Mouse (Mus musculus) forebrain, embryonic 16.5 days (tissue): Measurements from ENCODE around the gene Tfb1m. TPM values are rescaled to one million over a fixed set of nuclear protein-coding genes. Genes with fewer than 3 reads are reported as not detected.

Experiments
- ATAC-seq: fragments of 200-750 bp; cut with Nextera tagmentation; 2 replicates; pipeline ENCODE4 v1.8.0; 2017; ENCODE audit warnings: mild to moderate bottlenecking, moderate library complexity
- H3K27ac ChIP-seq: fragments of 300-500 bp; sonication (generic); 2 replicates; pipeline ENCODE4 v1.5.1; 2014; ENCODE audit warnings: low read length, control low read depth
- H3K27me3 ChIP-seq: fragments of 300-500 bp; sonication (generic); replicated peaks from 2 replicates; pipeline ENCODE4 v1.6.1; 2014; ENCODE audit warnings: low read length; ENCODE audit not compliant: control insufficient read depth, insufficient read depth
- H3K36me3 ChIP-seq: fragments of 300-500 bp; sonication (generic); 2 replicates; pipeline ENCODE4 v1.6.1; 2014; ENCODE audit not compliant: control insufficient read depth, insufficient read depth
- H3K4me1 ChIP-seq: fragments of 300-500 bp; sonication (generic); replicated peaks from 2 replicates; pipeline ENCODE4 v1.6.1; 2014; ENCODE audit warnings: low read length; ENCODE audit not compliant: control insufficient read depth, insufficient read depth
- H3K4me2 ChIP-seq: fragments of 300-500 bp; sonication (generic); 2 replicates; pipeline ENCODE4 v1.6.1; 2014; ENCODE audit warnings: mild to moderate bottlenecking, low read length, control low read depth
- H3K4me3 ChIP-seq: fragments of 300-500 bp; sonication (generic); replicated peaks from 2 replicates; pipeline ENCODE4 v1.5.1; 2014; ENCODE audit warnings: mild to moderate bottlenecking, low read length, control low read depth
- H3K9ac ChIP-seq: fragments of 300-500 bp; sonication (generic); replicated peaks from 2 replicates; pipeline ENCODE4 v1.6.1; 2014; ENCODE audit warnings: low read depth, low read length, control low read depth
- H3K9me3 ChIP-seq: fragments of 300-500 bp; sonication (generic); 2 replicates; pipeline ENCODE4 v1.6.1; 2016; ENCODE audit warnings: low read length; ENCODE audit not compliant: control insufficient read depth
- WGBS: fragments of 180-500 bp; shearing (Covaris S2); extraction: QIAGEN DNeasy Blood & Tissue Kit; methylation state at CpG from one replicate; pipeline ENCODE4 v1.1.7; 2014; 5-methylcytosine and 5-hydroxymethylcytosine counted together
- polyA plus RNA-seq: library from polyadenylated mRNA; unstranded; fragments of >200 nt; fragmentation: Nextera tagmentation; extraction: Ambion mirVana; gene quantifications from 2 replicates; pipeline ENCODE4 v1.2.1, GENCODE M21; 2015

The Tfb1m gene
- polyA plus RNA-seq, result 13.0 and 13.6 TPM in 2 replicates

DNA sequence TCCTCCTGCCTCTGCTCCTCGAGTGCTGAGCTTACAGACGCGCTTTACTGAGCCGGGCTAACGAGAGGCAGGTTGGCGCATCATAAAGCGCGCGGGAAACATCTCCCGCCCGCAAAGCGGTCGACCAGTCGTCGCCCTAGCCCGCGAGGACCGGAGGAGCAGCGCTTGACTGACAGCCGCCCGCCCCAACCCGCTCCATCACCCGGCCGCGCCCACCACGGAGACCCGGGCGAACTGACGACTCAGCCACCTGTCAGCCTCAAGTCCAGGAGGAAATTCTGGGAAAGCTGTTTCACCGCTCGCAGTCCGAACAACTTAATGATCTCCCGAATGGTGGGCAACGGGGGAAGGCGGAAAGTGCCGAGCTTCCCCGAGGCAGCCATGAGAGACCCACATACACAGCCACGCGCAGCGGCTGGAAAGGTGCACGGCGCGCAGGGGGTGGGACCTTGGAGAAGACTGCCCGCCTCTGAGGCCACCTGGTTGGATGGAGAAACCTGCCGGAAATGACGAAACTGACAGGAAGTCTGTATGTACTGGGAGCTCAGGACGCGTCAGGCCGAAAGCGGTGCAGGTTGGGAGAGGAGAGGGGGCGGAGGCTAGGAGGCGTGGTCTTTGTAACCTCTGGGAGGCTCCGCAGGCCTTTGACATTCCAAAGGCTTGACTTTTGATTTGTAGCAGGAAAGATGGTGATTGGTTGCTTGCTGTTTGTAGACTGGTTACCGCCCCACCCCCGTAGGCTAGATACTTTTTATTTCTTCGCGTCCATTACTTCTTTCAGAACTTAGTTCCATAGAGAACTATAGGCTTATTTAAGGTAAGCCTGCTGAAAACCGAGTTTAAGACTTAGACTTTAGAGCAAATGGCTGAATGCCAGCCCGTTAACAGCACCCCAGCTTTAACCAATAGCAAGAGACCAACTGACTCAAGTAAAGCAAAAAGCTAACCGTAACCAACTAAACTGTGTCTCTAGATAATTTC lies at the start of gene Tfb1m:
Gene Tfb1m, minus strand, starts transcription at position 451 of the 981 bp plus-strand sequence.
- Histone ChIP-seq H3K9ac (peak within 1 kb of the TSS; percentile 71), H3K27ac (peak within 1 kb of the TSS; percentile 86), H3K4me1 (peaks cover 10% of the 10 kb centered on the region), H3K4me3 (peak within 1 kb of the TSS; percentile 56), H3K36me3 (no peaks in the 10 kb centered on the region), H3K9me3 (no peaks in the 10 kb centered on the region), H3K4me2 (peak within 1 kb of the TSS; percentile 81), H3K27me3 (no peaks in the 10 kb centered on the region)
- WGBS, result under 1% methylated on average over 60 of the region's 60 CpGs
- ATAC-seq, result peak; percentile 99

GRCm38 (mm10) chr17:3602954-3603672 lies 45.5 kb upstream of the Tfb1m start:
- WGBS, result 74% methylated on average over 6 of the region's 6 CpGs
- peak; percentile 52; the same call in 1 of the 2 replicates for ATAC-seq
- H3K9me3 ChIP-seq, result no peaks in the 10 kb centered on the region
- H3K9ac ChIP-seq, result no peak overlapping the region
- H3K4me3 ChIP-seq, result no peak overlapping the region
- H3K36me3 ChIP-seq, result no peaks in the 10 kb centered on the region
- no peaks in the 10 kb centered on the region for H3K27me3 ChIP-seq
- H3K4me1 ChIP-seq, result no peaks in the 10 kb centered on the region; the same call in 1 of the 2 replicates
- no peak overlapping the region for H3K4me2 ChIP-seq
- no peak overlapping the region for H3K27ac ChIP-seq

DNA sequence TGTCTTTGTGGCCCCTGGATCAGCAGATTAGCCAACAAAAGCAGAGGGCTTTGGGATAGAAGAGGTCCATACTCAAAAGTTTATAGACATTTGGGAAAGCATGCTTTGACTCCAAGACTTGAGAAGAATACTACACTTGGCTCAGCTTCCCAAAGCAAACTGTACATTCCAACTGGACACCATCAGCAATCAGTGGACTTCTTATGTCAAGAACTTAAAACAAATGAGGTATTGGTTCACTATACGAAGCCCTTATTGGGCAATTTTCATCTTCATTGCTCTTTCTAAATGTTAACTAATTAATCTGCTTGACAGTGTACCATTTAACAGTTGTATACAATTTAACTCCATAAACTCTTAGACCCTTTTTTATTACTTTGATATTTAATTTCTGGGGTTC lies 40.8 kb upstream of the Tfb1m start:
- no peaks in the 10 kb centered on the region for H3K4me1 ChIP-seq
- no peaks in the 10 kb centered on the region for H3K36me3 ChIP-seq
- no peaks in the 10 kb centered on the region for H3K27me3 ChIP-seq
- no peak for ATAC-seq
- H3K9ac ChIP-seq, result no peak overlapping the region
- no peaks in the 10 kb centered on the region for H3K9me3 ChIP-seq
- no peak overlapping the region for H3K4me3 ChIP-seq
- H3K4me2 ChIP-seq, result no peak overlapping the region
- H3K27ac ChIP-seq, result no peak overlapping the region
- WGBS, result 74% methylated on average over 1 of the region's 1 CpGs

DNA sequence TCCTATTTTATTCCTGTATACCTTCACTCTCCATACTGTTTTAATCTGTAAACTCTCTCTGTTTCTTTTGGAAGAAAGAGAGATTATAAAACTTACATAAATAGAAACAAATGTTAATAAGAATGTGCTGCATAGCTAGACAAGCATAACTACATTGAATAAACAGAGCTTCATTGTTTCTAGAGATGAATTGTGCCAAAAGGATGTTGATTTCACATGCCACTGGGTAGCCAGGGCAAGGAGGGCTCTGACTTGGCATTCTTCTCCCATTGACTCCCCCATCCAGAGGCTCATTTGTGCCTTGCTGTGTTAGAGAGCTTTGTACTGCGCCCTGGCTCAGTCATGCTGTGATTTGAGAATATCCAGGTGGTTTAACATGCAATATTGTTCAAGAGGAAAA lies 40.3 kb upstream of the Tfb1m start:
- no peak overlapping the region for H3K4me2 ChIP-seq
- no peak overlapping the region for H3K4me3 ChIP-seq
- H3K9me3 ChIP-seq, result no peaks in the 10 kb centered on the region
- 59% methylated on average over 1 of the region's 1 CpGs for WGBS
- H3K36me3 ChIP-seq, result no peaks in the 10 kb centered on the region
- H3K27me3 ChIP-seq, result no peaks in the 10 kb centered on the region
- no peak for ATAC-seq
- no peak overlapping the region for H3K27ac ChIP-seq
- H3K4me1 ChIP-seq, result no peaks in the 10 kb centered on the region
- H3K9ac ChIP-seq, result no peak overlapping the region

DNA sequence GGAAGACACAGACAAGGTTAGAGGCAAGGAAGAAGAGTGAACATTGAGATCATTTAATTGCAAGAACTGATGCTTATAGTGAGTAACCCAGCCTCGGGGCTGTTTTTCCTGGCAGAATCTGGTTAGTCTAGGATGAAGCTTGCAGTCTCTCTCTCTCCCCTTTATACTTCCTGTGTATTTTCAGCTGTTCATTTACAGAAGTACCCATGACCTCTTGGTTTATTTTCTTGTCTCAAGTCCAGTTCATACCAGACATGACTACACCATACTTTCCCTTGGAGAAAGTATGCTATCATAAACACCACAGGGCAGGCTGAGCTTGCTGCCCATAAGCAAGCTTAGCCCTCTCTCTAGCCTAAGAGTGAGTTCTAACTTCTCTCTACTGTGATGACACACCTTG lies 39.5 kb upstream of the Tfb1m start:
- ATAC-seq, result no peak
- no peak overlapping the region for H3K9ac ChIP-seq
- no peak overlapping the region for H3K4me2 ChIP-seq
- H3K27ac ChIP-seq, result no peak overlapping the region; the same call in 1 of the 2 replicates
- no peak overlapping the region for H3K4me3 ChIP-seq
- no peaks in the 10 kb centered on the region for H3K36me3 ChIP-seq
- H3K27me3 ChIP-seq, result no peaks in the 10 kb centered on the region
- 82% methylated on average over 1 of the region's 1 CpGs for WGBS
- no peaks in the 10 kb centered on the region for H3K4me1 ChIP-seq
- H3K9me3 ChIP-seq, result no peaks in the 10 kb centered on the region

DNA sequence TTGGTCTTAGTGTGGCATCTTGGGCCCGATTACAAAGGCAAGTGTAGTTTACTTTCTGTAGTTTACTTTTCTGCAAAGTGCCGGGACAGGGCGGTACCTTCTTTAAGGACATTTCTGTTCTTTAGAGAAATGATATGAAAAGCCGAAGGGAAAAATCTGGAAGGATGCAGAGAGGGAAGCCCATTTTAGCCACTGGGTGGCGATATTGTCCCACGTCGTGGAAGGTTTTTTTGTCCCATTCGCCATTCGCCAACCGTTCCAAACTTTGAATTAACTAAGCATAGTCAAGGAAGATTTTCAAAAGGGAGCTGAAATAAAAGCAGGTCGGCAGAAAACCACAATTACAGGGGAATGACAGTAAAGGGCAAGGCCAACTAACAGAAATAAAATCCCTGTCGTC lies 13.3 kb upstream of the Tfb1m start:
- Histone ChIP-seq H3K4me1 (no peaks in the 10 kb centered on the region; the same call in 1 of the 2 replicates), H3K27ac (no peak overlapping the region), H3K9me3 (no peaks in the 10 kb centered on the region), H3K36me3 (no peaks in the 10 kb centered on the region), H3K27me3 (no peaks in the 10 kb centered on the region), H3K4me3 (no peak overlapping the region), H3K4me2 (no peak overlapping the region), H3K9ac (no peak overlapping the region)
- ATAC-seq, result peak; percentile 36; the same call in 1 of the 2 replicates
- WGBS, result 4% methylated on average over 12 of the region's 12 CpGs

DNA sequence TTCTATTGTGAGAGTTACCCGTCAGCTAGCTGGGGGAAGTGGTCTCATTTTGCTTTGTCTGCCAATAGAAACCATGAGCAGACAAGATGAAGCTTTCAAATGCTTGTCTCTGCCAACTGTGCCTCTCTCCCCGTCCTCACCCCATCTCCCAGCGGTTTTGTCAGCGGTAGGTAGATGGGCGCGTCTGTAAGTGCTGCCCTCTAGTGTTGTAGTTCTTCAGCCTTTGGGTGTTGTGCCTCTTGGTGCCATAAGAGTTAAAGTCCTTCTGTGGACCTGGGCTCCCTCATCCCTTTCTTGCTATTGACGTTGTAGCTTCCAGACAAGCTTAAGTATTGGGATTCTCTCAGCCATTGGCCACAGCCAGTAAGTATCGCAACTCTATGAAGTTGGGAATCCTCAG lies 4.8 kb upstream of the Tfb1m start:
- H3K4me1 ChIP-seq, result 0 out of 2 replicates have a peak, but pooled peaks cover 3% of the 10 kb centered on the region
- no peaks in the 10 kb centered on the region for H3K9me3 ChIP-seq
- H3K27me3 ChIP-seq, result no peaks in the 10 kb centered on the region
- no peak for ATAC-seq
- no peaks in the 10 kb centered on the region for H3K36me3 ChIP-seq
- H3K4me3 ChIP-seq, result no peak overlapping the region
- H3K27ac ChIP-seq, result no peak overlapping the region
- H3K9ac ChIP-seq, result no peak overlapping the region
- 64% methylated on average over 8 of the region's 8 CpGs for WGBS
- no peak overlapping the region for H3K4me2 ChIP-seq

DNA sequence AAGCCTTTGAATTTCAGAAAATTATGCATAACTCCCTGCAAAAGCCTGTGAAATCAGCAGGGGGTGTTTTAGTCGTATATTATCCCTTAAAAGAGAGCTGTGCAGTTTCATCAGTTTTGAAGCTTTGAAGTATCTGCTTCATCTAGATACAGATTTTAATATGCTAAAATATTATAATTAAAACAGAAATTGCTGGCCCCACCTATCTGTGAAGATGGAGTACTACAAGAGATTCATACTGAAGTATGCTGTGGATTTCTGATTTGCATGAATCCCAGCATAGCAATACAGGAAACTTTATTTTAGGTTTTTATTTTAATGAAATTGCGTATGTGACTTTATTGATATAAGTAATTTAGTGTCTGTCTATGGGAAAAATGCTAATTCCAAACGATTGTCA lies 3.0 kb upstream of the Tfb1m start:
- ATAC-seq, result no peak
- WGBS, result 78% methylated on average over 3 of the region's 3 CpGs

DNA sequence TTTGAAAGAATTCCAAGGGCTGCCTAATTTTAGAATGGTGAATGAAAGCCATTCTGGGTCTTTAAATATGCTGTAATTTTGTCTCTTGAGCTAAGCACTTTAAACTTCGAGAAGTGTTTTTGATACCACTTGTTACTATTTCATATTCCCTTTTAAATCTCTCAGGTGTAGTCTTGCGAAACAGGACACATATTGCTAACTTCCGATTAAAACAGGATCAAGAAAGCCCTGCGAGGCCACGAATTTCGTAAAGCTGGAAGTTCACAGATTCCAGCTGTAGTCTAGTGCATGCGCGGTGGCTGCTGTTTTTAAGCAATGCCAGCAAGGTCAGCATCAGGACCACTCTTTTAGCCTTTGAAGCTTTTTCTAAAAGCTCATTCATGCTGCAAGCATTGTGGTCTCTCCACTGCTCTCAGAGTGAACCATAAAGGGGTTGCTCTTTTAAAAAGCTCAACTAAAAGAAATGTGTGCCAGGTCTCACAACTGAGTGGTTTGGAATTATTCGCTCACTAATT lies 832 bp upstream of the Tfb1m start:
- no peak overlapping the region for H3K9ac ChIP-seq
- ATAC-seq, result no peak
- H3K9me3 ChIP-seq, result no peaks in the 10 kb centered on the region
- H3K27ac ChIP-seq, result peak overlapping the region; percentile 86; the same call in 1 of the 2 replicates
- H3K4me2 ChIP-seq, result peak overlapping the region; percentile 73
- H3K4me3 ChIP-seq, result peak overlapping the region; percentile 56
- H3K27me3 ChIP-seq, result no peaks in the 10 kb centered on the region
- H3K4me1 ChIP-seq, result peaks cover 10% of the 10 kb centered on the region
- no peaks in the 10 kb centered on the region for H3K36me3 ChIP-seq
- WGBS, result 38% methylated on average over 9 of the region's 9 CpGs

More for the DNA sequence above, 3.0 kb upstream of the Tfb1m start:
- Histone ChIP-seq H3K4me3 (no peak overlapping the region), H3K36me3 (no peaks in the 10 kb centered on the region), H3K4me2 (no peak overlapping the region), H3K9me3 (no peaks in the 10 kb centered on the region), H3K27me3 (no peaks in the 10 kb centered on the region), H3K4me1 (peaks cover 10% of the 10 kb centered on the region), H3K9ac (no peak overlapping the region), H3K27ac (no peak overlapping the region)
